Mouse (Mus musculus): ENCODE data around the gene Itga8. TPM values are rescaled to one million over a fixed set of nuclear protein-coding genes. Genes with fewer than 3 reads are reported as not detected.

Gene Itga8
- 14.1 TPM for polyA plus RNA-seq (2015; fragmentation: Illumina TruSeq; extraction: RNeasy Lipid Tissue Mini Kit (QIAGEN cat#74804); ENCODE audit: insufficient read depth, low replicate concordance)

GRCm38 (mm10) chr2:12301431-12302170 lies at the start of gene Itga8:
Gene Itga8 (minus strand): TSS chr2:12301922.

Other genes with a start within 250 kb of the Itga8 start
- gene Mindy3, start 117.5 kb upstream of the Itga8 start, polyA plus RNA-seq (2015; fragmentation: Illumina TruSeq; extraction: RNeasy Lipid Tissue Mini Kit (QIAGEN cat#74804); ENCODE audit: insufficient read depth, low replicate concordance): 56.5 TPM

All from spleen, adult 10 weeks (tissue).